Mouse (Mus musculus) stomach, embryonic 14.5 days (tissue): ENCODE results near the gene Spag7. TPM values are rescaled to one million over a fixed set of nuclear protein-coding genes. Genes with fewer than 3 reads are reported as not detected.

Source experiments
- ATAC-seq: fragments of 200-750 bp; cut with Nextera tagmentation; 2 replicates; pipeline ENCODE4 v1.8.0; 2017; ENCODE audit warnings: low read depth, moderate TSS enrichment; ENCODE audit not compliant: insufficient number of reproducible peaks, insufficient read depth, low FRiP score
- H3K27ac ChIP-seq: fragments of 300-500 bp; sonication (generic); 2 replicates; pipeline ENCODE4 v1.5.1; 2014; ENCODE audit warnings: mild to moderate bottlenecking, low read length, moderate library complexity, mixed read lengths
- H3K27me3 ChIP-seq: fragments of 300-500 bp; sonication (generic); 2 replicates; pipeline ENCODE4 v1.6.1; 2014; ENCODE audit warnings: low read length, control low read depth, mixed read lengths; ENCODE audit not compliant: control insufficient read depth, insufficient read depth
- H3K36me3 ChIP-seq: fragments of 300-500 bp; sonication (generic); 2 replicates; pipeline ENCODE4 v1.6.1; 2014; ENCODE audit warnings: mild to moderate bottlenecking, control low read depth, low read length, moderate library complexity, mixed read lengths; ENCODE audit not compliant: control insufficient read depth, insufficient read depth
- H3K4me1 ChIP-seq: fragments of 300-500 bp; sonication (generic); 2 replicates; pipeline ENCODE4 v1.6.1; 2014; ENCODE audit warnings: low read length, control low read depth, mixed read lengths; ENCODE audit not compliant: control insufficient read depth, insufficient read depth
- H3K4me2 ChIP-seq: fragments of 300-500 bp; sonication (generic); replicated peaks from 2 replicates; pipeline ENCODE4 v1.6.1; 2014; ENCODE audit warnings: low read depth, low read length, control low read depth
- H3K4me3 ChIP-seq: fragments of 300-500 bp; sonication (generic); 2 replicates; pipeline ENCODE4 v1.5.1; 2014; ENCODE audit warnings: low read depth, low read length, control low read depth
- H3K9ac ChIP-seq: fragments of 300-500 bp; sonication (generic); replicated peaks from 2 replicates; pipeline ENCODE4 v1.6.1; 2014; ENCODE audit warnings: low read depth, mild to moderate bottlenecking, control low read depth, low read length, moderate library complexity, mixed read lengths
- H3K9me3 ChIP-seq: fragments of 300-500 bp; sonication (generic); 2 replicates; pipeline ENCODE4 v1.6.1; 2016; ENCODE audit warnings: low read depth, low read length, control low read depth; ENCODE audit not compliant: control insufficient read depth
- WGBS: fragments of 180-500 bp; shearing (Covaris S2); extraction: QIAGEN DNeasy Blood & Tissue Kit; methylation state at CpG from one replicate; pipeline ENCODE4 v1.1.7; 2014; 5-methylcytosine and 5-hydroxymethylcytosine counted together
- polyA plus RNA-seq: library from polyadenylated mRNA; unstranded; fragments of >200 nt; fragmentation: Nextera tagmentation; extraction: Ambion mirVana; gene quantifications from 2 replicates; pipeline ENCODE4 v1.2.1, GENCODE M21; 2014

The Spag7 gene
- polyA plus RNA-seq, result 147 and 170 TPM in 2 replicates

GRCm38 (mm10) chr11:70668771-70669505, at the start of gene Spag7:
Gene Spag7 (minus strand): TSS chr11:70669416.
- H3K27me3 ChIP-seq, result no peaks in the 10 kb centered on the region
- H3K9ac ChIP-seq, result peak within 1 kb of the TSS; percentile 65
- peak within 1 kb of the TSS; percentile 98 for H3K27ac ChIP-seq
- ATAC-seq, result peak; percentile 94
- peak within 1 kb of the TSS; percentile 64 for H3K4me3 ChIP-seq
- H3K4me2 ChIP-seq, result peak within 1 kb of the TSS; percentile 81
- peaks cover 20% of the 10 kb centered on the region for H3K36me3 ChIP-seq
- under 1% methylated on average over 44 of the region's 44 CpGs for WGBS
- H3K4me1 ChIP-seq, result peaks cover 19% of the 10 kb centered on the region
- H3K9me3 ChIP-seq, result no peaks in the 10 kb centered on the region

GRCm38 (mm10) chr11:70718481-70718880, 49.3 kb upstream of the Spag7 start:
- H3K4me1 ChIP-seq, result no peaks in the 10 kb centered on the region
- H3K4me3 ChIP-seq, result no peak overlapping the region

GRCm38 (mm10) chr11:70715832-70716231, 46.6 kb upstream of the Spag7 start:
- WGBS, result 89% methylated on average over 6 of the region's 6 CpGs
- no peak overlapping the region for H3K4me3 ChIP-seq
- no peaks in the 10 kb centered on the region for H3K27me3 ChIP-seq
- H3K36me3 ChIP-seq, result peaks cover 43% of the 10 kb centered on the region
- no peak for ATAC-seq
- no peaks in the 10 kb centered on the region for H3K4me1 ChIP-seq
- no peak overlapping the region for H3K4me2 ChIP-seq
- no peak overlapping the region for H3K9ac ChIP-seq
- no peak overlapping the region for H3K27ac ChIP-seq
- no peaks in the 10 kb centered on the region for H3K9me3 ChIP-seq

More at GRCm38 (mm10) chr11:70718481-70718880, 49.3 kb upstream of the Spag7 start:
- H3K27ac ChIP-seq, result no peak overlapping the region
- WGBS, result 76% methylated on average over 5 of the region's 5 CpGs
- no peak overlapping the region for H3K9ac ChIP-seq
- ATAC-seq, result no peak
- H3K36me3 ChIP-seq, result peaks cover 47% of the 10 kb centered on the region
- H3K27me3 ChIP-seq, result no peaks in the 10 kb centered on the region
- no peak overlapping the region for H3K4me2 ChIP-seq
- no peaks in the 10 kb centered on the region for H3K9me3 ChIP-seq

- Histone ChIP-seq H3K27ac (no peak overlapping the region), H3K9ac (no peak overlapping the region), H3K27me3 (no peaks in the 10 kb centered on the region), H3K4me3 (no peak overlapping the region), H3K4me1 (no peaks in the 10 kb centered on the region), H3K4me2 (no peak overlapping the region), H3K36me3 (peaks cover 47% of the 10 kb centered on the region), H3K9me3 (no peaks in the 10 kb centered on the region)
- no peak for ATAC-seq
- 78% methylated on average over 6 of the region's 6 CpGs for WGBS
Observed at GRCm38 (mm10) chr11:70713222-70713621, 44.0 kb upstream of the Spag7 start.

- no peak for ATAC-seq
- no peaks in the 10 kb centered on the region for H3K4me1 ChIP-seq
- H3K27ac ChIP-seq, result no peak overlapping the region
- no peak overlapping the region for H3K9ac ChIP-seq
- H3K9me3 ChIP-seq, result no peaks in the 10 kb centered on the region
- no peaks in the 10 kb centered on the region for H3K27me3 ChIP-seq
- 91% methylated on average over 10 of the region's 10 CpGs for WGBS
- no peak overlapping the region for H3K4me3 ChIP-seq
- H3K4me2 ChIP-seq, result no peak overlapping the region
- H3K36me3 ChIP-seq, result peaks cover 54% of the 10 kb centered on the region
Observed at GRCm38 (mm10) chr11:70711026-70711425, 41.8 kb upstream of the Spag7 start.

GRCm38 (mm10) chr11:70706127-70706526, 36.9 kb upstream of the Spag7 start:
- H3K9me3 ChIP-seq, result no peaks in the 10 kb centered on the region
- no peak overlapping the region for H3K4me2 ChIP-seq
- WGBS, result 65% methylated on average over 3 of the region's 3 CpGs
- no peak overlapping the region for H3K9ac ChIP-seq
- no peak overlapping the region for H3K27ac ChIP-seq
- no peak overlapping the region for H3K4me3 ChIP-seq
- peaks cover 77% of the 10 kb centered on the region for H3K36me3 ChIP-seq
- no peaks in the 10 kb centered on the region for H3K27me3 ChIP-seq
- ATAC-seq, result no peak
- peaks cover 16% of the 10 kb centered on the region; the same call in 1 of the 2 replicates for H3K4me1 ChIP-seq

GRCm38 (mm10) chr11:70702781-70703180, 33.6 kb upstream of the Spag7 start:
- Histone ChIP-seq H3K4me3 (no peak overlapping the region), H3K27me3 (no peaks in the 10 kb centered on the region), H3K36me3 (peaks cover 47% of the 10 kb centered on the region), H3K4me2 (no peak overlapping the region), H3K9ac (no peak overlapping the region), H3K27ac (no peak overlapping the region), H3K9me3 (no peaks in the 10 kb centered on the region), H3K4me1 (peaks cover 18% of the 10 kb centered on the region; the same call in 1 of the 2 replicates)
- WGBS, result 74% methylated on average over 6 of the region's 6 CpGs
- no peak for ATAC-seq

GRCm38 (mm10) chr11:70701984-70702733, 32.9 kb upstream of the Spag7 start:
- no peak for ATAC-seq
- Histone ChIP-seq H3K4me1 (peaks cover 18% of the 10 kb centered on the region; the same call in 1 of the 2 replicates), H3K9me3 (no peaks in the 10 kb centered on the region), H3K4me2 (peak overlapping the region; percentile 84), H3K36me3 (peaks cover 40% of the 10 kb centered on the region), H3K27ac (no peak overlapping the region), H3K4me3 (peak overlapping the region; percentile 93; the same call in 1 of the 2 replicates), H3K27me3 (no peaks in the 10 kb centered on the region), H3K9ac (no peak overlapping the region)
- 81% methylated on average over 6 of the region's 6 CpGs for WGBS
